Mouse (Mus musculus): ENCODE data around the gene Ccdc71. TPM values are rescaled to one million over a fixed set of nuclear protein-coding genes. Genes with fewer than 3 reads are reported as not detected.
A peak's percentile ranks its signal among the peaks of the same experiment; 100 is the strongest.

The Ccdc71 gene
- polyA plus RNA-seq, 1 experiment = not detected

DNA sequence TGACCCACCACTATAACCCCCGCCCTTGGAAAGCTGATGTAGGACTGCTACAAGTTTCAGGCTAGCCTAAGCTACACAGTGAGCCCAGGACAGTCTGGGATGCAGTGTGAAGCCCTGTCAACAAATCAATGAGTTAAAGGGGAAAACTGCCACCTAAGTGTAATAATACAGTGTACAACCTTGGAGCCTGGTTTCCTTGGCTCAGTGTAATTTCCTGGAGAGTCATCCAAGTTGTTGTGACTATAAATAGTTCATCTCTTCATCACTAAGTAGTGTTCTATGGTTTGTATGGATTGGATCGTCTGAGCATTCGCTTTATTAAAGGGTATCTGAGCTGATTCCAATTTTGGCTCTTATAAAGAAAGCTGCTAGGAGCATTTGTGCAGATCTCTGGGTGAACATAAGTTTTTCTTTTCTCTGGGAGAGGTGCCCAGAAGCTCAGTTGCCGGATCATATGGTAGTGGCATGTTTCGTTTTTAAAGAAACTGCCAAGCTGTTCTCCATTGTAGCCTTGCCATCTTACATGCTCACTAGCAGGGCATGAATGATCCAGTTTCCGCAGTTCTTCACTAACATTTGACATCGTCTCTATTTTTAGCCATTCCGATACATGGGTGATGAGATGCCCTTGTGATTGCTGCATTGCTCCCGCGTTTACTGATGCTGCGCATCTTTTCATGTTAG lies 18.9 kb upstream of the Ccdc71 start:
- TF ChIP-seq POLR2A (IDR thresholded peaks at IDR 0.05; ENCODE audit: insufficient read depth, low read depth, low read length) (no peak), CTCF (IDR thresholded peaks at IDR 0.05; ENCODE audit: insufficient read depth, low read depth, low read length) (no peak)
- H3K4me3 ChIP-seq (ENCODE audit: insufficient read depth, low read depth, low read length) = no peak overlapping the region
- H3K27ac ChIP-seq (ENCODE audit: insufficient read depth, low read depth, low read length) = peak overlapping the region; percentile 90
- 28% methylated on average over 11 of the region's 11 CpGs for WGBS
- peaks cover 22% of the 10 kb centered on the region for H3K4me1 ChIP-seq (ENCODE audit: control insufficient read depth, insufficient read depth, low read length)

DNA sequence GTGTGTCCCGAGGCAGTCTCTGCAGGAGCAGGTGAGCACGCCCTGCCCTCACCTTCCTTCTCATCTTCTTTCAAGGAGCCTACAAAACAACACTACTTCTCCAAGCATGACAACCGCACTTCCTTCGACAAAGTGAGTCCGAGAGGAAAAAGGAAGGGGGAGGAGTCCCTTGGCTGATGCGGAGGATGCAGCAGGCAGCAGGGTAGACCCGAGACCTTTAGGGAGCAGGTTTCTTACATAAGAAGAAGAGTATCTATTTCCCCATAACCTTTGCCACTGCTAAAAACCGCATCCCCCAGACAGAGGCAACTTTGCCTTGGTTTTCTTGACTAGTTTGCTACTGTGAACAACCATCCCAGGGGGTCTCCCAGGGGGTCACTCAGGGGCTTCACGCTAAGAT lies 15.2 kb upstream of the Ccdc71 start:
- TF ChIP-seq POLR2A (IDR thresholded peaks at IDR 0.05; ENCODE audit: insufficient read depth, low read depth, low read length) (no peak), CTCF (IDR thresholded peaks at IDR 0.05; ENCODE audit: insufficient read depth, low read depth, low read length) (no peak)
- no peak overlapping the region for H3K27ac ChIP-seq (ENCODE audit: insufficient read depth, low read depth, low read length)
- WGBS = 71% methylated on average over 9 of the region's 9 CpGs
- no peak overlapping the region for H3K4me3 ChIP-seq (ENCODE audit: insufficient read depth, low read depth, low read length)
- H3K4me1 ChIP-seq (ENCODE audit: control insufficient read depth, insufficient read depth, low read length) = peaks cover 28% of the 10 kb centered on the region

DNA sequence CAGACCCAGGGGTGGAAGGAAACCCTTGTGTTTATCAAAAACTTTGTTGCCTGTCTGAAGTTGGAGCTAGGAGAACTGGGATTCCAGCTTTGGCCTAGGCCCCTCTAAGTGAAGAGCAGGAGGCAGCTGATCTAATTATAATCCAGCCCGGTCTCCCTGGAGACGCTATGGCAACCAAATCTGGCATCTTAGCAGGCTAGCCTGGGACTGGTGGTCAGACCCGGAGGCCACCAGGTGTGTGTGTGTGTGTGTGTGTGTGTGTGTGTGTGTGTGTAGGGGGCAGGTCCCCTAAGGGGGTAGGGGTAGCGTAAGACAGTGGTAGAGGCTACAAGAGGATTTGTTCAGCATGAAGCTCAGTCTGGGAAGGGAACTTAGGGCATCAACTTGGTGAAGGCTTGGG lies 10.5 kb upstream of the Ccdc71 start:
- peak overlapping the region; percentile 97 for H3K27ac ChIP-seq (ENCODE audit: insufficient read depth, low read depth, low read length)
- peak overlapping the region; percentile 38 for H3K4me3 ChIP-seq (ENCODE audit: insufficient read depth, low read depth, low read length)
- H3K4me1 ChIP-seq (ENCODE audit: control insufficient read depth, insufficient read depth, low read length) = peaks cover 38% of the 10 kb centered on the region
- 6% methylated on average over 4 of the region's 4 CpGs for WGBS
- TF ChIP-seq POLR2A (IDR thresholded peaks at IDR 0.05; ENCODE audit: insufficient read depth, low read depth, low read length) = no peak
- no peak for TF ChIP-seq CTCF (IDR thresholded peaks at IDR 0.05; ENCODE audit: insufficient read depth, low read depth, low read length)

DNA sequence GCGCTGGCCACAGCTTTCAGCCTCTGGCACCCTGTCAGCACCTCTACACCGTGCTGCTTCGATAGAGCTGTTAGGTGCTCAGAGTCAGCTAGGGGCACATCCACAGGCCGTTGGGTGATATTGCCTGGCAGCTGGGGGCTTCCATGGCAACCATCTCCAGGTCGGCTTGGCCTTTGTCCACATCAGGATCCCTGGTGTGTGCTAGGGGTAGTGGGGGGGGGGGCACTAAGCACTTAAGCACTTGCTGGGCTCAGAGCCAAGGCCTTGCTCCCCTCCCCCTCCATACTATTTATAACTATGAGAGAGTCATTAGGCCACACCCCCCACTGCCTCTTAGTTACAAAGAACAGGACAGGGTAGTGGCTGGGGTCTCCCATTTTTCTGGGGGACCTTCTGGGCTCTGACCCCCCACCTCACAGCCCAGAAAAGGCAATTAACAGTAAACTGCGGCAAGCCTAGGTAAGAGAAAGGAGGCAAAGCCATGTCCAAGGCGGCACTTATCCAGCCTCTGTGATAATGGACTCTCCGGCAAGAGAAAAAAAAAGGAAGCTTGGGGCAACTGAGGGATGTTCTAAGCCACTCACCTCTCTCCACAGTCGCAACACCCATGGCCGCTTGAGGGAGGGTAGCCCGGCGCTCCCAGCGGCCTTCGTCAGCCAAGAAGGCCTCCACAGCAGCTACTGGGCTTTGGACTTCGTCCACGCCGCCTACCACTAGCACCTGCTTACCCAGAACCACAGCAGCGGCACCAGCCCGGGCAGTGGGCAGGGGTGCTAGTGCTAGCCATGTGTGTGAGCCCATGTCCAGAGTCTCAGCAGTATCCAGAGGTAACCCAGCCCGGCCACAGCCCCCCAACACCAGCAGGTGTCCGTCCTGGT lies 9.8 kb upstream of the Ccdc71 start:
- H3K4me3 ChIP-seq (ENCODE audit: insufficient read depth, low read depth, low read length) = peak overlapping the region; percentile 38
- WGBS = 29% methylated on average over 21 of the region's 21 CpGs
- H3K27ac ChIP-seq (ENCODE audit: insufficient read depth, low read depth, low read length) = peak overlapping the region; percentile 97
- H3K4me1 ChIP-seq (ENCODE audit: control insufficient read depth, insufficient read depth, low read length) = peaks cover 38% of the 10 kb centered on the region
- TF ChIP-seq POLR2A (IDR thresholded peaks at IDR 0.05; ENCODE audit: insufficient read depth, low read depth, low read length) = no peak
- TF ChIP-seq CTCF (IDR thresholded peaks at IDR 0.05; ENCODE audit: insufficient read depth, low read depth, low read length) = no peak

DNA sequence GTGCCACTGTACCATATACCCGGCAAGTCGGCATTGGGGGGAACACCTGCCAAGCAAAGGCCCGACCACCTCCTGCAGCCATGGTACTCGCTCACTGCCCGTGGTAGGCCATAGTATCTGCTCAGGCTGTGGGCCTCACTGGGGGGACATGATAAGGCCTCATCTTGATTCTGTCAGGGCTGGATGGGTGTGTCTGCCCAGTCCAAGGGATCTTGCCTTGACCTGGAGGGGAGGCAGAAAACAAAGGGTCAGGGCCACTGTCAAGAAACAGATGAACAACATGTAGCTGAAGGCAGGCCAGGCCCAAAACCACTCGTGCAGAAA lies 9.2 kb upstream of the Ccdc71 start:
- H3K4me1 ChIP-seq (ENCODE audit: control insufficient read depth, insufficient read depth, low read length) = peaks cover 38% of the 10 kb centered on the region
- WGBS = 64% methylated on average over 6 of the region's 6 CpGs
- peak overlapping the region; percentile 97 for H3K27ac ChIP-seq (ENCODE audit: insufficient read depth, low read depth, low read length)
- H3K4me3 ChIP-seq (ENCODE audit: insufficient read depth, low read depth, low read length) = peak overlapping the region; percentile 38
- TF ChIP-seq CTCF (IDR thresholded peaks at IDR 0.05; ENCODE audit: insufficient read depth, low read depth, low read length) = no peak
- no peak for TF ChIP-seq POLR2A (IDR thresholded peaks at IDR 0.05; ENCODE audit: insufficient read depth, low read depth, low read length)

DNA sequence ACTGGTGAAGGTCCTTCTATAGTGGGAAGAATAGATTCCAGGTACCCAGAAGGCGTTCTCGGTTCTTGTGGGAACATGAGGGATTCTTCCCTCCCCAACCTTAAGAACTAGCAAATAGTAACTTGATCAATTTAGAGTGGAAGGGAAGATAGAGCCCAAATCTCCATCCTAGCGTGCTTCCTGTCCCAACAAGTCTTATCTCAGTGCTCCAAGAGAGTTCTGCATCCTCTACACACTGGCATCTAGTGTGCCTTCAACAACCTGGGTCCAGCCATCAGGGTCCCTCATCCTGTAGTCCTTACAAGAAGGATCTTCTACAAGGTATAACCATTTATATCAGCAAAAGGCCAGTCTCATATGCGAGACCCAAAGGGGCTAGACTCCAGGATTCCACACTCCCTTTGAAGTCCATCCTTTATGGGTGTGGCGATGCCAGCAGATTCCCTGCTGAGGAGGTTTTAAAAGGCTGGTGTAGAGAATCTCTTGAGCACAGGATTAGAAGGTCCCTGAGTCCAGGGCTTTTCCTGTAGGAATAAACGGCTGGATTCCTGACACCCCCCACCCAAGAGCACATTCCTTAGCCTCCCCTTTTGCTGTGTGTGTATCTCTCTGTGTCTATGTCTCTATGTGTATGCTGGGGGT lies 8.7 kb upstream of the Ccdc71 start:
- TF ChIP-seq POLR2A (IDR thresholded peaks at IDR 0.05; ENCODE audit: insufficient read depth, low read depth, low read length) (no peak), CTCF (IDR thresholded peaks at IDR 0.05; ENCODE audit: insufficient read depth, low read depth, low read length) (no peak)
- WGBS = 35% methylated on average over 6 of the region's 6 CpGs
- Histone ChIP-seq H3K27ac (ENCODE audit: insufficient read depth, low read depth, low read length) (peak overlapping the region; percentile 93), H3K4me1 (ENCODE audit: control insufficient read depth, insufficient read depth, low read length) (peaks cover 38% of the 10 kb centered on the region), H3K4me3 (ENCODE audit: insufficient read depth, low read depth, low read length) (peak overlapping the region; percentile 70)

DNA sequence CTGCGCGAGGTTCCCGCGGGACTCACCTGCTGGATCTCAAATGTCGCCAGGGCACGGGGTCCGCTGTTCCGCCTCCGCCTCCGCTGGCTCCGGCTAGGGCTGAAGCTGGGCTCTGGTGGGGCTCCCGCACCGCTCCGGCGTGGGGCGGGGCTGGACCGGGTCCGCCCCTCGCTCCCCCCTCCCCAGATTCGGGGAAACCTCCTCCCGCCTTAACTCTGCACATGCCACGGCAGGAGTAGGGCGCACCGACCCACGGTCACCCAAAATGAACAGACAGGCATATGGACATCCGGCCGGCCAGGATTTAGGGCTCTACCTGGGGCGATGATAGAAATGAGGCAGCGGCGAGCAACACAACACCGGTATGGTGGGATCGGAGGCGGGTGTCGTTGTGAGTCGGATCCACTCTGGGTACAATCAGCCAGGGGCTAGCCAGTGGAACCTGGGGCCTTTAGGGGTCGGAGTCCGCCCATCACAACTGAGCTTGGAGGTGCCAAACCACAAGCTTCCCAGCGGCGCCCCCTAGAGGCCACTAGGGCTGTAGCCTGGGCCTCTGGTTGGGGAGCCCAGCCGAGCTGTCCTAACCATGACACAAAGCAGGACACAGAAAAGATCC lies 7.9 kb upstream of the Ccdc71 start:
- TF ChIP-seq POLR2A (IDR thresholded peaks at IDR 0.05; ENCODE audit: insufficient read depth, low read depth, low read length) (no peak), CTCF (IDR thresholded peaks at IDR 0.05; ENCODE audit: insufficient read depth, low read depth, low read length) (peak; percentile 91)
- WGBS = under 1% methylated on average over 40 of the region's 40 CpGs
- H3K4me3 ChIP-seq (ENCODE audit: insufficient read depth, low read depth, low read length) = peak overlapping the region; percentile 70
- H3K27ac ChIP-seq (ENCODE audit: insufficient read depth, low read depth, low read length) = peak overlapping the region; percentile 93
- peaks cover 38% of the 10 kb centered on the region for H3K4me1 ChIP-seq (ENCODE audit: control insufficient read depth, insufficient read depth, low read length)

DNA sequence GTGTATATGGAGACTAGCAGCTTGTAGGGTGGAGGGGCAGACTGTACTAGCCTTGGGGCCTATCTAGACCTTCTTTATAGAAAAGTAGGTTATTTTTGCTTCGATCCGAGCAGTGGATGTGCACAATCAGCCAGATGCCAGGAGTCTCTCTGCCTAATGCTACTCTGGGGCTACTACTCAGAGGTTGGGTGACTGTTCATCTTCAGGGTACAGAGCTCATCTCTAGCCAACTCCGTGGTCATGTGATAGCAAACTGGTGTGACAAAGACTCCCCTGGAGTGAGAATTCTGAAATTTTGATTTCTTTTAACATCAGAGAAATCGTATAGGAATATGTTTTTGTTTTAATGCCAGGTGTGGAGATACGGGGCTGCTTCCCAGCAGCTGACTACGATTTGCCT lies 7.4 kb upstream of the Ccdc71 start:
- Histone ChIP-seq H3K4me3 (ENCODE audit: insufficient read depth, low read depth, low read length) (peak overlapping the region; percentile 70), H3K27ac (ENCODE audit: insufficient read depth, low read depth, low read length) (peak overlapping the region; percentile 93), H3K4me1 (ENCODE audit: control insufficient read depth, insufficient read depth, low read length) (peaks cover 38% of the 10 kb centered on the region)
- 15% methylated on average over 6 of the region's 6 CpGs for WGBS
- TF ChIP-seq POLR2A (IDR thresholded peaks at IDR 0.05; ENCODE audit: insufficient read depth, low read depth, low read length) = no peak
- TF ChIP-seq CTCF (IDR thresholded peaks at IDR 0.05; ENCODE audit: insufficient read depth, low read depth, low read length) = no peak; the same call in 1 of the 2 replicates
